Mouse (Mus musculus): Measurements from ENCODE around the gene Mob3b.

Mob3b gene

DNA sequence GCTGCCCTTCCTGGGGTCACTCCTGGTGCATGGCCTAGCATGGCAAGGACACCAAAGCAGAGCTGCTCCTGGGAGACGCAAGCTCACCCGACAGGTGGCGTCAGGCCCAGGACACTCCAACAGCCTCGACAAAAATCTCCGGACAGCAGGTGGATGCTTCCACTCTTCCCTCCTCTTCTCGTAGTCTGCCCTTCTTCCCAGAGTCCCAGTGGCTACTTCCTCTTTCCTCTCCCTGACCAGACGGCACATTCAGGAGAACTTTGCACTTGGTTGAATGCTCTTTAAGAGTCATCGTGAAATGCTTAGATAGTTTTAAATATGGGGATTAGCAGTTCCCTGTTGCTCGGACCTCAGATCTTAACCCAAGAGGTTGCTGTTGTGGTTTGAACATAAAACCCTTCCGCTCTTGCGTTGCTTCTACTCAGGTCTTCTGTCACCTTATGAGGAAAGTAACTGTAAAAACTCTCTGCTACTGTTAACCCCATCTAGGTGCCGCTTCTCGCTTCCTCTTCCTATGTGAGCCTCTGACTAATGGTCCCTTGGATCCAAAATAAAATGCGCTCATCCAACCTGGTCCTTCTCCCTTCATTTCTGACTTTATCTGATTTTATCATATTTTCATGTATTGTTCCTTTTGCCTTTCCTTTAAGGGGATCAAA is 52.0 kb downstream of the Mob3b start:
- no peak for TF ChIP-seq GATA4 (IDR thresholded peaks at IDR 0.05; ENCODE audit: insufficient replicate concordance, low read length)

DNA sequence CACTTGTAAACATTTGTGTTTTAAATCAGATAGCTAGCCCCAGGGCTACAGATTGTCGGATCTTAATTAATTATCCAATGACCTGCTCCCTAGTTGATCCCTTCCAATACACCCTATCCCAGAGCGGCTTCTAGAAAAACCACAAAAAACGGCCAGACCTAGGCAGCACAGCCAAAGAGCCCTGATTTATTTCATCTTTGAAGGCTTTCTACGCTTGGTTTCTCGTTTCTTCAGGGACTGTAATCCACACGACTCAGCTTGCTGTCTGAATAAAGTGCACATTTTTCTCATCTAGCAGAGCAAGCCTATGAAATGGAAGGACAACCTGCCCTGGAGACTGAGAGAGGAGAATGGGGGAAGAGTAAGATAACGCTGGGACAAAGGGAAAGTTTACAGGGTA is 56.1 kb downstream of the Mob3b start:
- TF ChIP-seq GATA4 (IDR thresholded peaks at IDR 0.05; ENCODE audit: insufficient replicate concordance, low read length), result no peak

DNA sequence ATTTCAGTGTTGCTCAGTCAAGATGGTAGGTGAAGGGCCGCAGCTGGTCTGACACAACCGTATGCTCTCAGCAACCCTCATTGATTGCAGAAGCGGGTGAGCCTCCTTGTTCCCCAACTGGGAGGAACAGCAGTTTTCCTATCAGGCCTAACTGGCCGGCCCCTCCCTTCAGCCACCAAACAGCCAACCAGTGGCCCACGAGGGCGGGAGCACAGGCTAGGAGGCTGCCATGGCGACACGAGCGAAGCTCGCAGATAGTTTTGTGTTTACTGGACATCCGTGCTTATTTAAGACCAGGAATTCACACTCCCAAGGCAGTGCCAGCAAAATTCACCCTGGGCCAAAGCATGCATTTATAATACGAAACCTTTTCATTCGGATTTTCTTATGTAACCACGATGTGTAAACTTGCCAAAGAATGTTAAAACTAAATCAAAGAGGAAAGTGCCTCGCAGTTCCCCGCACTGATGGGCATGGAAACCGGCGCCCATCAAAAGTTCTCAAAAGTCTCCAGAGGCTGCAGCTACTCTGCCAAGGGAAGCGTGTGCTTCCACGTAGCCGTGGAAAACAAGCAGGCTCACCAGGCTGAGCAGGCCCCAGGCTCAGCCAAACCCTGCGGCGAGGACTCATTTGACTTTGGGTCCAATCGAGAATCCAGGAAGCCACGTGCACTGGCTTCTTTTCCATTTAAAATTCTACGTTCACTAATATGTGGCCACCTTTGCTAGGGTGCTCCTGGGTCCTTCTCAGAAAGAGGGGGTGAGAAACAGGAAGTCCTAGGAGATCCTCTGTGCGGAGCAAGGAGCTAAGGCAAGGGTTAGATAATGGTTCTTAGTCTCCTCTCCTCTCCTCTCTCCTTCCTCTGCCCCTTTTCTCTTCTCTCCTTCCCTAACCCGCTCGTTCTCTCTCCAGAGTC is 57.2 kb downstream of the Mob3b start:
- peak; percentile 41; the same call in 1 of the 2 replicates for TF ChIP-seq GATA4 (IDR thresholded peaks at IDR 0.05; ENCODE audit: insufficient replicate concordance, low read length)

DNA sequence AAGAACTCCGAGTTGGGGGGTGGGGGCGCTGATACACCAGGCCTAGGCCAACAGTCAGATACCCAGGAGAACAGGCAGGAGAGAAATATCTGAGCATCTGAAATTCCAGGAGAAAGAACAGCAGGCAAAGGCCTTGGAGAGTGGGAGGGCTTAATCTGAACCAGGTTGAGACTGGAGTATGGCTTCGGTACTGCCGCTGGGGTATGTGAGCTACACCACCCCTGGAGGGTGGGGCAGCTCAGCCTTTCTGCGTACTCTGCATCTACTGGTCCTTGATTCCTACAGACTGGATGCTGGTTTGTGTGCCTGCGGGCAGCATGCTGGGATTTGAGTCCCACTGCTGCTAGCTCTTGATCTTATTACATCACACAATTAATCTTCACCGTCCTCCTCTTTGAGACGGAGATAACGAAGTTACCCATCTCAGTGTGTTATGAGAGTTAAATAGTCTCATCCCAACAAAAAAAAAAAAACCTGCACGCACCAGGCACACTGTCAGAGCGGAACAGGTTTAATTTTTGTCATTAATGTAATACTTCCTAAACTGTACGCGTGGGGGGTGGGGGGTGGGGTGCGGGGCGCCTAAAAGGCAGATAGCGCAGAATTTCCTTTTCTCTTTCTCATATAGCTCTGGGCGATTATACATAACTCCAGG is 57.9 kb downstream of the Mob3b start:
- TF ChIP-seq GATA4 (IDR thresholded peaks at IDR 0.05; ENCODE audit: insufficient replicate concordance, low read length), result no peak

DNA sequence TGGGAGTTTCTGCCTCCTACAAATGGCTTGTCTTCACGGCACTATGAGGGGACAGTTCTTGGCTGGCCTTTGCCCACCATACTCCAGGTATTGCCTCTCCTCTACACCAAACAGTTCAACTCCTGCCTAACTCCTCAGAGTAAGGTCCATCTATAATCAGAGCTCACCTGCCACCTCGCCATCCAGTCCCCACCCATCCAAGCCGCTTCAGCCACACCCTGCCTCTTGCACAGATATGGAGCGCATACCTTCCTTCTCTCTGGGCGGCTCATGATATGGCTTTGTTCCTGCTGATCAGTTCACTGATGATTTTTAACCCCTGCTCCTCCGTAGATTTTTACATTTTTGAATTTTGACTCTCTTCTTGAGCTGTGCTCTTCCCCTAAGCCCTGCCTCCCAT is 58.7 kb downstream of the Mob3b start:
- TF ChIP-seq GATA4 (IDR thresholded peaks at IDR 0.05; ENCODE audit: insufficient replicate concordance, low read length), result no peak

DNA sequence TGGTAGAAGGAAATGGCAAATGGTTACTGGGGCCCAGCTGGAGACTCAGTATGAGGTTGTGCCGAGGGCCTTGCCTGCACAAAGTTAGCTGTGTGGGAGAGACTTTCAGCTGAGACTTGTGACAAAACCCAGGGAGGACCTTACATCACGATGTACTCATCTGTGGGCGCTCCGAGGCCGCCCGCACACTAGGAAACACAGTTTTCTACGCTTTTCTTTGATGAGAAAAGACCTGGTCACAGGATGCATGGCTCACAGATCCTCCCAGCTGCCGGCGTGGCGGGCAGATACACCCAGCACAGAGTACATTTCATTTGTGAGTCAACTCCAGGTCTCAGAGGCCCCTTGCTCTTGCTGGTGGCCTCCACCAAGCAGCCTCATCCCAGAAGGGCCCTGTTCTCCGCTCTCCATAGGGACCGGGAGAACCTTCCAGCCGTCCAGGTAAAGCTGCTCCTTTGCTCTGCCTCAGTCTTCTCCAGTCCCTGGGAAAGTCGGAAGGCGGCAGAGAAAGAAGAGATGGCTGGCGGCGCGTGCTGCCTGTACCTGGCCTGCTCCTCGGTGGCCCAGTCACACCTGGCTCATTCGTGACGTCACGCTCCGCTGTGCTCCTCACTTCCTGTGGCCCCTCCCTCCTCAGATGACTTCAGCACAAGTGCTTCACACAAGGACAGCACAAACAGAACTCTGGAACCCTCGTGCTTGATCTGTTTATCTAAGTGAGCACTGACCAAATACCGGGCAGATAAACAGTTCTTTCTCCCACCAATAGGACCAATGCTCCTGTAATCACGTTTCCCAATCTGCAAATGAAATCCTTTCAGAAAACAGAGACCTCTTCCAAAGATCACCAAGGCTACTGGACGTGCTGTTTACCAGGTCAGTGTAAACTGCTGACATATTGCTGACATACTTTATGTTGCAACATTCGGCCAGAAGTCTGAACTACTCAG is 60.8 kb downstream of the Mob3b start:
- TF ChIP-seq GATA4 (IDR thresholded peaks at IDR 0.05; ENCODE audit: insufficient replicate concordance, low read length), result no peak

DNA sequence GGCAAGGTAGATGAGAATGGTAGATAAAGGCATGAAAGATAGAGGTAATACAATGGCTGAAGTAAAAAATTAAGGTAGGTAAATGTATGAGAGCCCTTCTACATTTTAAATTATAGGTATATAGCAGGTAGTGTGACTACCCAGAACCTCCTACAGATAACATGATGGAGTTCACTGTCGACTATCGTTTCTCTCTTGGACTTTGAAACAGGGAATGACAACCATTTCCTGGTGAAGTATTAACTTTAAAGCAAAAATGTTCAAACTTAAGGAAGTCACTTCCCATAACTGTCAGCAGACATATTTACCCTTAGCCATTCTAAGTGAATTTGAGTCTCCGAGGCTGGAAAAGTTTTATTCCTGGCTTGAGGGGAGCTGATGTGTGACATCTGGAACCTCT is 64.8 kb downstream of the Mob3b start:
- TF ChIP-seq GATA4 (IDR thresholded peaks at IDR 0.05; ENCODE audit: insufficient replicate concordance, low read length), result peak; percentile 33; the same call in 1 of the 2 replicates

DNA sequence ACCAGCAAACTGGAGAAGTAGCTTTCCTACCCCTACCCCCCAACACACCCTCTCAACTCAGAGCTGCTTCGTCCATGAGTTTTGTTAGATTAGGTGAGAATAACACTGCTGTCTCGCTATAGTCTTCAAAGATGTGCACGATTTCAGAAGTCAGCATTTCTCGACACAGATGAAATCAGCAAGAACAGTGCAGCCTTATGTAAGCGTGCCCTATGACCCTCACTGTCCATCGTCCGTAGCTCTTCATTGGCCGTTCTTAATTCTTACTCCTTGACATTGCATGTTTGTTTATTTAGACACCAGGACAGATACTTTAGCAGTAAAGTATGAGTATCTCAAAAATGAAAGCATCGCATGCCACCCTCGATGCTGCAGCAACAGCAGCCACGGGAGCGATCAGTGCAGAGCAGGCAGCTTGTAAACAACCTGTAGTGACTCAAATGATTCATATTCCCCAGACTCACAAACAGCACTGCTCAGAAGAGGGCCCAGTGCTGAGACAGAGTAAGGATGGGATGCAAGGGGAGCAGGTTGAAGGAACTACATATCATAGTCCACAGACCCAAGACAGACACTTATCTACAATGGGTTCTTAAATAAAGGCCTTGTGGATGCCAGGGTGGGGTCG is 66.0 kb downstream of the Mob3b start:
- TF ChIP-seq GATA4 (IDR thresholded peaks at IDR 0.05; ENCODE audit: insufficient replicate concordance, low read length), result no peak

DNA sequence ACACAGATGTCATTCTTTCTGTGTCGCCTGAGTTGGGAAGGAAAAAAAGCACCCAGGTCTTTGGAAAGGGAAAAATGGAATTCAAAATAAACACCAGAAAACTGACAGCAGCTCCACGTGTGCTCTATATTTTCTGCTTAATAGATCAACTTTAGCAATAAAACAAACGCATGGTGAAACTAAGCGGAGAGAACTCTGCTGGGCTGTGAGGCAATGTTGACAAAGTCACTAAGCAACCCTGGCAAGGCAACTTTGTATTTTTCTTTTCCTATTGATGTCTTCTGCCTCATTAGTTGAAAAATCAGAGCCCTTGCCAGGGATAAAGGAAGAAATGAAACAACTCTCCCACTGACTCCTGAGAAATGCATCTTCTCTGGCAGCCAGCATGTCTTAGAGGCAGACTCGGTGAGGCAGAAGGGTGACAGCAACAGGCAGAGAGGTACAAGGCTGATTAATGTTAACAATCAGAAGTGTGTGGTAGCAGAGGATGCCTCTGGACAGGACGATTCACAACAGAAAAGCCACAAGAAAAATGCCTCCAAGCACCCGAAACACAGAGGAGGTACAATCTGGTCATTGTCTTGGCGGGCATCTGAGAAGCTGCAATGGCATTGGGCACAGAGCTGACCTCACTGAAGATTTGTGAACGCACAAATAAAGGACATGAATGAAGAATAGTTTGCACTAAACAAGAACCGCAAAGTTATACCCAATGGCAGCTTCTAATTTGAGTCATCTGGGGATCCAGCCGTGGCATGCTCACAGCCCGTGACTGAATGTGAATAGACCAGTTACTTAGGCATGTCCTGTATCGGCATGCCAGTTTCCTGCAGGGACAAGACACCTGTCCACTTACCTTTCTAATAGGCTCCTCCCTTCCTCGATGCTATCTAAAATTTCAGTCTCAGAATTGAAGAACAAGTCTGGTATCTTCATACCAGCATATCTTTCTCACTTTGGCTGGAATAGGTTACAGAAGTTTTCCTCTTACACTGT is 67.7 kb downstream of the Mob3b start:
- TF ChIP-seq GATA4 (IDR thresholded peaks at IDR 0.05; ENCODE audit: insufficient replicate concordance, low read length), result no peak

DNA sequence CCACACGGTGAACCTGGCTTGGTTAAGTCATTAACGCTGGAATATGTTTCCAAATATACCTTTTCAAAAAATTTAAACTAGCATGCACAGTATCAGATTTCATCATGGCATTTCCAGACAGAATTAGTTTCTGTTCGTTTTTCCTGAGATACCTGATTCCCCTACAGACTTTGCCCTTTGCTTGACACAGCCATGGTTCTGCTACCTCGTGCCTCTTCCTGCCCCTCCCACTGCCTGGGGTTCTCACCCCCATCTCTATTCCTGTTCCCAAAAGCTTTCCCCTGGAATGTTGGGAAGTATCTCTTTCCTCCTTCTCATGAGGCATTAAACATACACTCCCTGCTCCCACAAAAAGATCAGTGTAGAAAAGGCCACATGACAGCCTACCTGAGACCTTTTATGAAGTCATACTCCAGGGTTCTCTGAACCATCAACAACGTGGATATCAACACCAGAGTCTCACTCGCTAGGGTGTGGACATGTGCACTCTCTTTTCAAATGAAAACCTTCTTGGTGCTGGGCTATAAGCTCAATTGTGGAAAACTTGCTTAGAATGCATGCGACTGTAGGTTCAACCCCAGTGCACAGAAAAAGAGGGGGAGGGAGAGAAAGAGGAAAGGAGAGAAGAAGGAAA is 71.1 kb downstream of the Mob3b start:
- TF ChIP-seq GATA4 (IDR thresholded peaks at IDR 0.05; ENCODE audit: insufficient replicate concordance, low read length), result no peak

DNA sequence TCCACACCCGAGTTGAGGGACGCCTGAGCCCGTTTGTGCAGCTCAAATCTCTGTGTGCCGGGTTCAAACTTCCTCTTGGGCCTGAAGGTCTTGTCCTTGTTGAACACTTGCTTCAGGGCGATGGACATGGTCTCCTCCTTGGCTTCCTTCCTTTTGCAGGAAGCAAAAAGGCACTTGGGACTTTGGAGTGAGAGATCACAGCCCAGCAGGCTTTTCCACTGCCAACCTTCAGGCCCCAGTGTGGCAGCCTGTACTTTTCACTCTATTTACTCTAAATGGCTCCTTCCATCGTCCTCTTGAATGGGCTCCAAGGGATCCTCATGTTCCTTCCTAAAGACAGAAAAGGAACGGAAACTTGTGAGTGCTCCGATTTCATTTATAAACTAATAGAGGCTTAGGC is 73.2 kb downstream of the Mob3b start:
- TF ChIP-seq GATA4 (IDR thresholded peaks at IDR 0.05; ENCODE audit: insufficient replicate concordance, low read length), result no peak

DNA sequence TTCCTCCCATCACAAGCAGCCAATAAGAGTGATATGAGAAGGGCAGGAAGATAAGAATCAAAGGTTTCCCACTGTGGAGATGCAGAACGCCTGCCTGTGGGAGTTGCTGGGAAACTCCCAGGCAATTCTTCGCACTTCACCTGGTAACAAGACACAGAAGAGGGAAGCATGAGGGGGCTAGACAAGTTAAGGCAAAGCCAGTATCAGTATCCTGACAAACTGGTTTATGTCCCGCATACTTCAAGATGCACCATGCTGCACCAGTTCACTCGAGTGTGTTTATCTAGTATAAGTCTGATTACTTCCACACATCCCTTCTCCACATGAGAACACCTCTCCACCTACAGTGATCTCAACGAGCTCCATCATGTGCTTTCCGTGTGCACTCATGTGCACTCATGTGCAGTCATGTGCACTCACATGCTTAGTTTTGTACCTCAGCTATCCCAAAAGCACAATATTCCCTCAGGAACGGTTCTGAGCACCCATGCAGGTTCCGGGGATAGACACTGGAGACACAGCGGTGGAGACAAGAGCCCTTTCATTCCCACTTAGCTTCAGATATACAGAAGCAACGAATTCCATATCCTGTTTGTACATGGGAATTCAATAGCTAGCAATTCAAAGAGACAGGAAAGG is 74.7 kb downstream of the Mob3b start:
- no peak for TF ChIP-seq GATA4 (IDR thresholded peaks at IDR 0.05; ENCODE audit: insufficient replicate concordance, low read length)
